Mouse (Mus musculus): ENCODE data around the gene Smdt1.
"Not testable (repeated sequence)": the region's sequence is repeated elsewhere in the genome, so short reads cannot be mapped to it uniquely, and the experiment has no call there.

Gene Smdt1

DNA sequence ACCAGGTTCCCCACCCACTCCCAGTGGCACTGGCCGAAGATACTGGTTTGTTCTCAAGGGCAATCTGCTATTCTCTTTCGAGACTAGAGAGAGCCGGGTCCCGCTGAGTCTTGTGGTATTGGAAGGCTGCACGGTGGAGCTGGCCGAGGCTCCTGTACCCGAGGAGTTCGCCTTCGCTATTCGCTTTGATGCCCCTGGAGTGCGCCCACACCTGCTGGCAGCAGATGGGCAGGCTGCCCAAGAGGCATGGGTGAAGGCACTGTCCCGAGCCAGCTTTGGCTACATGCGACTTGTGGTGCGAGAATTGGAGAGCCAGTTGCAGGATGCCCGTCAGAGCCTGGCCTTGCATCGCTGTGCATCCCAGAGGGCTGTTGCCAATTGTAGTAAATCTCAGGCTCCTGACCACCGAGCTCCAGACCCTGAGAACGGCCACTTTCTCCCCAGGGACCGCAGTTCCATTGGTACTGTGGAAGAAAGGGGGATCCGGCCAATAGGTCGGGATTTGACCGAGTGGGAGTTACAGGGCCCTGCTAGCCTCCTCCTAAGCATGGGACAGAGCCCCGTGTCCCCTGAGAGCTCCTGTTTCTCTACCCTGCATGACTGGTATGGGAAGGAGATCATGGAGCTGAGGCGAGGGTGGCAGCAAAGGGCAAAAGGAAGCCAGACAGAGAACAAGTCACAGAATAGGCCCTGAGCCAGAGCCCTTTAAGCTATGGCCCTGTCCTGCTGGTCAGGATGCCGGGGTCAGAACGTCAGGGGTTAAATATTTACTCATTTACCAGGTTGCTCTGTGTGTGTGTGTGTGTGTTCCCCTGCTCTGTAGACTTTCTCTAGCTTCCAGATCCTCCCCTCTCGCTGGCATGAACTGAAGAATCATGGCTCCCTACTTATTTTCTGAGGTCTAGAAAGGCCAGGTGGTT is 4.9 kb downstream of the Smdt1 start:
- no peak for DNase-seq (ENCODE audit: low read depth, low spot score)

DNA sequence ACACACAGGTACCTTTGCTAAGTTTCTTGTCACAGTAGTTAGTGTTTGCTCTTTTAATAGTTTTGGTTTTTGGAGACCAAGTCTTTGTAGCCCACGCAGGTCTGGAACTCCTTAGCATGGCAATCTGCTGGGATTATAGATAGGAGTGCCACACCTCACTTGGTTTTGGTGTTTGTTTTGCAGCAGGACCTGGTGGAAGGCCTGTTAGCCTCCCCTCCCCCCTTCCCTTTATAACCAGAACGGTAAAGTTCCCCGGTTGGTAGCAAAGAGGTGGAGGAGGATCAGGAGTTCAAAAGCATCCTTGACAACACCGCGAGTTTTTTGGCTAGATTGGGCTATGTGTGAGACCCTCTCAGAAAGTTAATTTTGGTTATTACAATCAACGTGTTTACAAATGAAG is 6.2 kb downstream of the Smdt1 start:
- no peak for DNase-seq (ENCODE audit: low read depth, low spot score)

DNA sequence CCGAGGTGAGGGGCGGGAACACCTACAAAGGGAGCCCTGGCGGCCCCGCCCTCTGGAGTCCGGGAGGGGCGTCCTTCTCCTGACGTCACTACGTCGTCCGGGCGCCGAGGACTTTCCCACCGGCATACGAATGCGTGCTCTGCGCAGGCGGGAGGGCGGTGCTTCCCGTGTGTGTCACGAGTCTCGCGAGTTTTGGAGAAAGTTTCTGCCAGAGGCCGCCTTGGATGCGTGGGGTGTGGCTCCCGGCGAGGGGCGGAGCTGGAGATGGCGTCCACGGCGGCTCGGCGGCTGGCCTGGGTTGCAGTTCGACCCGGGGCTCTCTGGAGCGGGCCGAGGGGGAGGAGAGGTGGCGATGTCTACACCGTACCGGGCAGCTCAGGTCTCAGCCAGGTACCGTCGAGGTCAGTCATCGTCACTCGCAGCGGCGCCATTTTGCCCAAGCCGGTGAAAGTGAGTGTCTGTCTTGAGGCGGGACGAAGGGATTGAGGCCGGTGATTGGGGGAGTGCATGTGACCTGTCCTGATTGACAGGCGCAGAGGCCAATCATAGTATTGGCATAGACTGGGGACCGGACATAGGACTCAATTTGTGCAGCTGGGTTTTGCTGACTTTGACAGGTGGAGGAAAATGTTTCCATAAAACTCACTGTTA is 7.2 kb downstream of the Smdt1 start:
- DNase-seq (ENCODE audit: low read depth, low spot score): peak; percentile 99

DNA sequence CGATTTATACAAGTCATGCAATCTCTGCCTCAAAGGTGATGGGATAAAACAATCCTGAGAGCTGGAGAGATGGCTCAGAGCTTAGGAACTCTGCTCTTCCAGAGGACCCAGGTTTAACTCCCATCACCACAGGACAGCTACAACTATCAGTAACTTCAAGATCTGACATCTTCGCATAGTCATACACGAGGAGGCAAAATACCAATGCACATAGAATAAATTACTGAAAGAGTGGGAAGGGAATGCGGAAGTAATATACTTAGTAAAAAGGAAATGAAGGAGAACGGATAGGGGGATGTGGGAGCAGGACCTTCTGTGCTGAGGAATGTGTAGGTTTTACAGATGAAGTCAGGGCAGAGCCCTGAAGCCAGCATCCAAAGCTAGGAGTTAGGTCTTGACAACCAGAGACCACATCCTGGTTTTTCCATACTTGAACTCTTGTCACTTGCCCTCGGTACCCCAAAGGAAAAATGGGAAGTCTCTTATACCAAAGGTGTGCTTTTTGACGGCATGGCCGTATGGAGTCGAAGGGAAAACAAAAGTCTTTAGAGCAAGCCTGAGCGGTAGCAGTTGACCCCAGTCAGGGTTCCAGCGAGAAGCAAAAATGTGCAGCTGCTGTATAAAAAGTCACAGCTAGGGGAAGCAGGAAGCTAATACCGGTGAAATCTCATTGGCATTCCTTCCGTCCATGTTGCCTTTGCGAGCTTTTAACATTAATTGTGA is 8.0 kb downstream of the Smdt1 start:
- no peak for DNase-seq (ENCODE audit: low read depth, low spot score)

DNA sequence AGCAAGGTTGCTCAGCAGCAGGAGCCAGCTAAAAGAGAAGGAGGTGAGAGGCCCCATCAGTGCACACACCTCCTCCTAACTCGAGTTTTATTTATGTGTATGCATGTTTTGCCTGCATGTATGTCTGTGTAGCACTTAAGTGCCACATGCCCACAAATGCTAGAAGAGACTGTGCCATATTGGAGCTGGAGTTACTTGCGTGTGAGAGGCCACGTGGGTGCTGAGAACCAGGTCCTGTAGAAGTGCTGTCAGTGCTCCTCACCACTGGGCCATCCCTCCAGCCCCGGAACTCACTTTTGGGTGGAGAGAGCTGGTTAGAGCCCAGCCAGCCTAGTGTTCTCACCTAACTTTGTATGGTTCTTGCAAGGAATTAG is 8.5 kb downstream of the Smdt1 start:
- DNase-seq (ENCODE audit: low read depth, low spot score): no peak

DNA sequence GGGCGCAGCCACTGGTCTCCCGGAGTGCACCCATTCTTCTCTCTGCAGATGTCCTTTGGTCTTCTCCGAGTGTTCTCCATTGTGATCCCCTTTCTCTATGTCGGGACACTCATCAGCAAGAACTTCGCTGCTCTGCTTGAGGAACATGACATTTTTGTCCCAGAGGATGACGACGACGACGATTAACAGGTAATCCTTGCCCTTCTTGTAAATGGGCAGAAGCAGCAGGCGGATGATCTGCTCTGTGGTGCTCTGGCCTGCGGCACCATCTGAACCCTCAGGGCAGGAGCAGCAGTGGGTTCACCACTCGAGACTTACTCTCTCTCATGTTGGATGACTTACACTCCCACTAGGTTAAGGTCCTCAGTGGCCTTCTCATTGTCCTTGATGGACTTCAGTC is 9.1 kb downstream of the Smdt1 start:
- no peak for DNase-seq (ENCODE audit: low read depth, low spot score)

DNA sequence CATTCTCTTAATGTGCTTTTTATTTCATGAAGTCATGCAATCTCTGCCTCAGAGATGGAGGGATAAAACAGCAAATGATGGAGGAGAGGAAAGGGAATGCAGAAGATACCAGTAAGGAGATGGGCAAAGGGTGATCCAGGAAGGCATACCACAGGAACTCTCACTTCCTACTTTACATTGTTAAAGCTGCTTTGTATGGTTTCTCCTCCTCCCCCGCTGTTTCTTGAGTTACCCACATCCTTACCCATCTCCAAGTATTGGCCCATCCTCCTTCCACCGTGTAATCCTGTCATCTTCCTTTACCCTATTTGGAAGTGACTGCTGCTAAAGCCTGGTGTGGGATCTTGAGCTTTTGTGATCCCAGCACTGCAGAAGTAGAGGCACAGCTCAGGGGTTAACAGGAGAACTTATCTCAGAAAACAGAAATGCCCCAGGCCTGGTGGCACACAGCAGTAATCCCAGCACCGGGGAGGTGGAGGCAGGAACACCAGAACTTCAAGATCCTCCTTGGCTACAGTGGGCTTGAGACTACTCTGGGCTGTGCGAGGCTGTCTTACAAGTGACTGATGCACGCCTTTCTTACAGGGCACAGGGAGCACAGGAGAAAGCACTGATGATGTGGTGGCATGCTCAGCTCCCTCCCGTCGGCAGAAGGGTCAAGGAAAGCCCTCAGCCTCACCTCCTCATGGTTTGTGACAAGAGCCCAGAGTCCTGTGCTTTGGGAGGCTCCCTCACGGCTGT is 9.7 kb downstream of the Smdt1 start:
- DNase-seq (ENCODE audit: low read depth, low spot score): no peak

DNA sequence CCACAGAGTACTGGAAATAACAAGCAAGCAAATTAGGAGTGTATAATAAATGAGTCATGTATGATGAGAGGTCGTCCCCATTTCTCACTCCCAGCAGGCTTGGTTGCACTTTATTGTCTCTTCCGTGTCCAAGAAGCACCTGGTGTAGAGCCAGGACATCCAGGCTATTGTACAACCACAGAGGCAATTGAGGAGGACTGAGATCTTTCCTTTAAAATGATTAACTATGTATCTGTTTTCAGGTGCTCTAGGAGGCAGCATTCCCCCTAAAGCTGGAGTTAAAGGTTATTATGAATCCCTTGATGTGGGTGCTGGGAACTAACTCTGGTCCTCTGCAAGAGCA is 10.2 kb downstream of the Smdt1 start:
- no peak for DNase-seq (ENCODE audit: low read depth, low spot score)

DNA sequence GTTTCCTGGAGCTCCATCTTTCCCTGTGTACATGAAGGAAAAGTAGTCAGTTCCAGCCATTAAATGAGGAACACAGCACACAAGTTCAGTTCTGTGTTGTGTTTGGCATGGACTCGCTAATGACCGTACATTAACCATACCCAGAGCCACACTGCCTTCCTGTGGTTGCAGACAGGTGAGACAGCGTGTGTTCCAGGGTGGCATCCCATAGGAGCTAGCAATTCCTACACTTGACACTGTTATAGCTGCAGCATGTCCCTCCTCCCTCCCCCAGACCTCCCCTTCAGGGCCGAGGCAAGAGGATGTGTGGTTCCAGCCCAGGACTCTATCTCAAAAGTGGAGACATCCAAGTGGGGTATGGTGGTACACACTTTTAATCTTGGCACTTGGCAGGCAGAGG is 11.6 kb downstream of the Smdt1 start:
- DNase-seq (ENCODE audit: low read depth, low spot score): no peak

DNA sequence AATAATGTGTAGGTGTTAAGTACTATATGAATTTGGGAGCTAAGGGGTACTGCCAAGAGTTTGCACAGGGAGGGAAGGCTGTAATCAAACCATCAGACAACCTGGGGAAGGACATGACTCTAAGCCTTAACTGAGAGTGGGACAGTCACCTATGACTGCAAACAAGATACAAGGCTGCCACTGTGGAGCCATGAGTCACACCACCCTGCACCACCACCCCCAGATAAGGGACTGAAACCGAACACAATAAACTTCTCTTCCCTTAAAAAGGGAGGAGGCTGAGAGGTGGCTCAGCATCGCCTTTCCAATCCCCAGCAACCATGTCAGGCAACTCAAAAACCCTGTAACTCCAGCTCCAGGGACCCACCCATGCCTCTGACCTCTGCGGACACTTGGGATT is 12.7 kb downstream of the Smdt1 start:
- DNase-seq (ENCODE audit: low read depth, low spot score): no peak

DNA sequence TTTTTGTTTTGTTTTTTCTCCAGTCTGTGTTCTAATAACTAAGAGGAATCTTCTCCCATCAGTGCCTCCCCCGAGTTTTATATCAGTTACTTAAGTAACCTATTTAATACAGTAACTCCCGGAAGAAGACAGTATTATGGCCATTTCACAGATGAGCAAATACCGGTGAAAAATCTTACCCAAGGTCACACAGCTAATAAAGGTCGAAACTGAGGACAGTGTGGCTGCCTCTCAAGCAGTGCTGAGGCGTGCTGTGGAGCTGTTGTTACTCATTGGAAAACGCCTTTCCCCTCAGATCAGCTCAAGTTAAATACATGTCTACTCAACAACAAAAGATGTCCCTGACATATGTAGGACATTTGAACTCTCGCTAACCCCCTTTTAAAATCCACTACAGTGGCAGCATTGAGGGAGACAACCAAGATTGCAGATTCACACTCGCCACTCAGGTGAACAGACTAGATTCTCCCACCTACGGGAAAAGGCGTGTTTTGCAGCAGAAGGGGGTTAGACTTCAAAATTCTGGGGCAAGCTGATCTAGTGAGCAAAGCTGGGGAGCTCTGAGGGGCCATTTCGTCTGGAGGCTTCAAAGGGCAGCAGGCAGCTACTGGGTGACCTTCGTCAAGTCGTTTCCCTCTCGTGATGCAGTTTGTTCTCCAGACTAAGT is 14.5 kb downstream of the Smdt1 start:
- no peak for DNase-seq (ENCODE audit: low read depth, low spot score)

DNA sequence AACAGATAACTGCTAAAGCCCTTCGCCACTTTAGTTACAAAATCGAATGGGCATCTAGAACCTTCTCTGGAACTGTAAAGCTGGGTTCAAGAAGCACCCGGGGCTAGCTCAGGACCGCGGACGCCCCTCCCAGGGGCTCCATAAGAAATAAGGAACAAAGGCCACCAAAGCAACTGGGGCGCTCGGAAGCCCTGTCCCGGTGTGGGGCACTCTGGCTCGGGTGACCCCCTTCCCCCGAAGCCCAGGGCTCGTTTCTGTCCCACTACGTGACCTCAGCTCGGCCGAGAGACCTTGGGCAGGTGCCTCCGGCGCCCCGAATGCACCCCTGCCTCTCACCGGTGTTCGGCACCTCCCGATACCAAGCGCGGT is 15.0 kb downstream of the Smdt1 start:
- DNase-seq (ENCODE audit: low read depth, low spot score): no peak

DNA sequence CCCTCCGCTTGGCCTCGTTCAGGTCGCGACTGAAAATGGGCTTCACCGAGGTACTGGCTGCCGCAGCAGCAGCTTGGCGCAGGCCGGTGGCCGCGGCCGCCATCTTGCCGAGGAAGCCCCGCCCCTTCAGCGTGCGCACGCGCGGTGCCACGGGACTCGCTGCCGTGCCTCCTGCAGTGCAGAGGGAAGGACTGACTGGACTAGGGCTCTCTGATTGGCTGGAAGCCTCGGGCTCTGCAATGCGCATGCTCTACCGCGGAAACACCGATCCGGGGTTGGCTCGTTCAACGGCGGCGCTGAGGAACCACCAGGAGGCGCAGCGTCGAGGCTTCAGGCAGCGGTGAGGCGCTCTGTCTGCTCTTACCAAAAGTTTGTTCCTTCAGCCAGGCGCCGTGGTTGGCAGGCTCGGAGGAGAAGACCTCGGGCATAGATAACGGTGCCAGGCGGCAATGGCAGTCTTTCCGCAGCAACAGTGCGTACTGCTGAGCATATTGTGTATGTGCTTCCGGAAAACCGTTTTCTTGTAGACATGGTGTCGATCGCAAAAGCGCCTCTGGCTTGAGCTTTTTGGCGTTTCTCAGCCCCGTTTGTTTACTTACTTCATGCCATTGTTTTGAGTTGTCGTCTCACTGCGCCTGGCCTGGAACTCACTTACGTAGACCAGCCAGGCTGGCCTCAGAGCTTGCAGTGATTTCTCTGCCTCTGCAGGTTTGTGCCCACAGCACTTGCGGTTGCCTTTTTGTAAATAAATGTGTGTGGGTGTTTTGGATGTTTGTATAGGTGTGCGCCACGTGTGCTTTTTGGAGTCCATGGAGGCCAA is 15.6 kb downstream of the Smdt1 start, which contains the start of gene Ndufa6:
Ndufa6 (minus strand) TSS at position 197 of the 820 bp plus-strand sequence.
- DNase-seq (ENCODE audit: low read depth, low spot score): peak; percentile 98

DNA sequence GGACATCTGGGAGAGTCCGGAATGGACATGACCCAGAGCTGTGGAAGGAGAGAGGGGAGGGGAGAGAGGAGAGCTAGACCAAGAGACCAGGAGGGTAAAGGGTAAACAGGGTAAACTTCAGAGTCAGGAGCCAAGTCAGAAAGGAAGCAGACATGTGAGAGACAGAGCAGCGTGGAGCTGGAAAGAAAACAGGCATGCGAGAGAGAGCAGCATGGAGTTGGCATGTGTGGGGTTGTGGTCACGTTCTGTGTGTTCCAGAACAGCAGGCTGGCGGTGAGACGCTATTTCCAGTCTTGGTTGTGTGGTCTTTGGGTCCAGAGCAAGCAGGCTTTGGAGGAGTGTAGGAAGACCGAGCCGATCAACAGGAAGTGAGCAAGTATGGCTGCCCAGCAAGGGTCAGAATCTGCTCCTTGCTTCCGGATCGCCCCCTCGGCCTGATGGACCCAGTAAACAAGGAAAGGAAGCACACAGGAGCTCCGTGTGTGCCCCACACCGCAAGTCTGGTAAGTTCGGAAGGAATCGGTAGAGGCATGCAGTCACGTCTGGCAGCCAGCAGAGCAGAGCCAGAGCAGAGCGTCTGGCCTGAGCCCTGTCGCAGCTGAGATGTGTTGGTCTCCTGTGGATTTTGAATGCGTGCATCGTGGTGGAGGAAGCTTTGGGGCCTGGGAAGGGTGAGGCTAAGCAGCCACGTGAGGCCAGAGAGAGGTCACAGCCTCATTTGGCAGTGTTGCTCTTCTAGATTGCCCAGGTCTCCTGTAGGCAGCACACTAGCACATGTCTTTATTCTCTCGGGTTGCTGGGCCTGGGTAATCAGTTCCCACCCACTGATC is 19.9 kb downstream of the Smdt1 start:
- no peak for DNase-seq (ENCODE audit: low read depth, low spot score)

DNA sequence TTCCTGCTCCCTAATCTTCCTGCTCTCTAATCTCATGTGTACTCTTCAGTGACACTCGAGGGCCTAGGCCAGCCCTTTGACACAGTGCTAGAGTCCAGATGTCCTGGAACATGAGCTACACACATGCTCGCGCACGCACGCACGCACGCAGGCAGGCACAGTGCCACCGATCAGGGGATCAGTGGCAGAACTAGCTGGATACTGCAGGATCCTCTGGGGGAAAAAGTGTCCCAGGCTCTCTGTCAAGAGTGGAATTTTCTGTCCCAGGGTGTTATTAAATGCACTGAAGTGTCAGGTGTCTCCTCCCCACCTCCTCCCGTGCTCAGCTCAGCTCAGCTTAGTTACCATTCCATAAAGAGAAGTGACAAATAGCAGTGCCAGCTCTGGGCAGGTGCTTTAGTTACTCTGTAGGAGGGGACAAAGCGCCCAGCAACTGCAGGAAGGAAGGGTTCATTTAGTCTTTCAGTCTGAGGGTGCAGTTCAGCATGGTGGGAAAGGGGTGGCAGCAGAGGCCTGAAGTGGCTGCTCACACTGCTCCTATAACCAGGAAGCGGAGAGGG is 22.8 kb downstream of the Smdt1 start:
- no peak for DNase-seq (ENCODE audit: low read depth, low spot score)

DNA sequence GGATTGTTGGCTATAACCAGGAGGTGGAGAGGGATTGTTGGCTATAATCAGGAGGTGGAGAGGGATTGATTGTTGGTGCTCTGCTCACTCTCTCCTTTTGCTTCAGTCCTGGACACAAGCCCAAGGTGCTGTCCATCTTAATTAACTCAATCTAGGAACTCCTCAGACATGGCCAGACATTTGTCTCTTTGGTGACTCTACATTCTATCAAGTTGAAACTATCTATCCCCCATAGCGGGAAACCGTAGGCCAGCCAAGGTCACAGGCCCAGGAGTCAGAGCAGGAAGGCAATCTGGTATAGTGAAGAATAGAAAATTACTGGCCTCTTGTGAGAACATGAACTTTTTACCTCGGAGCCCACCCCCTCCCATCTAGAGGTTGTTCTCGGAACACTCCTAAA is 23.5 kb downstream of the Smdt1 start:
- no peak for DNase-seq (ENCODE audit: low read depth, low spot score)

DNA sequence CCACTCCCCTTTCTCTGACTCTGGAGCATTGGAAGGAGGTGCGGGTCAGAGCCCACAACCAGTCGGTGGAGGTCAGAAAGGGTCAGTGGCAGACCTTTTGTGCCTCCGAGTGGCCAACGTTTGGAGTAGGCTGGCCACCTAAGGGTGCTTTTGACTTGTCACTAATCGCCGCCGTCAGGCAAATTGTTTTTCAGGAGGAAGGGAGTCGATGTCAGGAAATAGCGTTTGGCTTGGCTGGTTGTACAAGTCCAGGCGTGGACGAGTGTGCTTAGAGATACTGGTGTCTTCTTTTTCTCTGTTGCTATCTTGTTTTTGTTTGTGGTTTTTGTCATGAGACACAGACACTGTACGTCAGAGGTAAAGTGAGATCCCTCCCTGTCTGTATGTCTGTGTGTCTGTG is 25.0 kb downstream of the Smdt1 start:
- not testable (repeated sequence) for DNase-seq (ENCODE audit: low read depth, low spot score)

DNA sequence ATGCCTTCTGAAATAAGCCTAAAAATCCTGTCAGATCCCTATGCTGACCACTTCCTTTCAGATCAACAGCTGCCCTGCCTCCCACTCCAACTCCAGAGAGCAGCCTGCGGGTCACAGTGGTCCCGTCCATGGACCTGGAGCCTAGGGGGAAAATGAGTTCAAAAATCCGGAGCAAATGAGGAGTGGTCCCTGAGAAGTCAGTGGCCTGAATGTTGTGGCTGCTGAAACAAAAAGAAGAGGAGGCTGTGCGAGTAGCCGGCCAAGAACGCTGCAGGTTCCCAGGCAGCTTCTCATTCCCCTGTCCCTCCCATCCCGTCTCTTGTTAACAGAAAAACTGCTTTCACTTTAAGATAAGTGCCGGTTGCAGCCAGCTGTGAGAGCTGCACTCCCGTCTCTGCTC is 25.8 kb downstream of the Smdt1 start:
- DNase-seq (ENCODE audit: low read depth, low spot score): not testable (repeated sequence)

DNA sequence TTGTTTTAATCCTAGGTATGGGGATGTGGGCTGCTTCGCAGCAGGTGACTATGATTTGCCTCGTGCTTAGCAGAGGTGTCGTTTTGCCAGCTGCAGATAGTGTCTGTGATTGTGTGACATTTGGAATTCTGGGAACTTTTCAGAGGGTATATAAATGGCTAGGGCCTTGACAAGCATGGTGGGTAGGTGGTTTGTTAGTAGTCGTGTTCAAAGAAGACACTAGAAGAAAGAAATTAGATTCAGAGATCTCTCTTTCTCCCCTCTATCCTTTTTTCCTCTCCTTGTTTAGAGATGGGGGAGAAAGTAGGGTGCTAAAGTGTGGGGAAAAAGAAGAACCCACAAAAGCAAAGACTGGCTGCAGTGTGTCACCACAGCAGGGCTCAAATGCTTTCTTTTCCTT is 29.4 kb downstream of the Smdt1 start:
- DNase-seq (ENCODE audit: low read depth, low spot score): no peak
